Mouse (Mus musculus) MEL-GATA-1-ER (cell line): ENCODE measurements at regions not wholly inside any gene's neighbourhood (a gene's known extent, or its start where the extent isn't known, plus 50 kb on each side); places are given as distances from the start of the nearest gene placed in this dataset.

Experiments used
- DNase-seq: peaks from one replicate; pipeline ENCODE4 v3.0.0-alpha.2; 2012; ENCODE audit warnings: low read depth; ENCODE audit errors: extremely low read depth

GRCm38 (mm10) chr12:110387056-110387455, 59.9 kb upstream of the Ppp2r5c start:
- no peak for DNase-seq

GRCm38 (mm10) chr12:110387567-110387966, 59.4 kb upstream of the Ppp2r5c start:
- no peak for DNase-seq

- no peak for DNase-seq
Measured at GRCm38 (mm10) chr12:110389439-110389838, 57.5 kb upstream of the Ppp2r5c start.

GRCm38 (mm10) chr12:110391464-110391863, 55.5 kb upstream of the Ppp2r5c start:
- DNase-seq: no peak

DNA sequence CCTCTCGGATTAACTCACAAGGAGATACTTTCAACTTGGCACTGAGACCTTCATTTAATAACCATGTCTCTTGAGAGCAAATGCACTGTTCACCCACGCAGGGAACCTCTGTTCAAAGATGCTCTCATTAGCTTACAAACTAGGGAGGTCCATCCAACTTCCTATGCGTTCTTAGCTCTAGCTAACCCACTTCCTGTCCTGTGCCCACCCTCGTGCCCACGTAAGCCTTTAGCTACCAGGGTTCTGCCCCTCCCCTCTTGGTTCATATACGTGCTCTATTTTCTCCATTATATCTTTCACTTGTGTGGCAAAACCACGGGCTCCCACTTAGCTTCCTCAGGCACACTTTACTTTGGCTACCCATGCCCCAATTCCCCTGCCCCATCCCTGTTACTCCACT, 53.4 kb upstream of the Ppp2r5c start:
- DNase-seq: no peak
